20 mouse cellular contexts compared by ENCODE assay signal in the genomic region with DNA sequence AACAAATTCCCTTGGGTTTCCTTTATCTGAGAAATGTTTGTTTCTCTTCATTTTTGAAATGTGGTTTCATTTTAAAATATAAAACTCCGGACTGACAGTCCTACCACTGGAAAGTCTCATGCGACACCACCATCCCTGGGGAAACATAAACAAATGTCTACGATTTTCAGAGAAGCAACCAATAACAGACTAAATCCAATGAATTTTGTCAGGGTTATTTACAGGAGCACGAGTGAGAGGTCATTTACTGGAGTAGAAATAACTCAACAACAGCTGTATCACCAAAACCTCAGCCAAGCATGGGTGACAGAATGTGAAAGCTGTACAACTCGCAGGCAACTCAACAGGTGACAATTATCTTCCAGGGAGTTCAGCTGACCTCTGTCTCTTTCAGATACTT.
A peak's percentile ranks its signal among the peaks of the same experiment; 100 is the strongest.
DNase-seq lines count a peak whose midpoint lies in the region; ATAC-seq and TF ChIP-seq lines count a peak whose summit lies in the region.
"Had no signal": no experiment of that assay in that cellular context is flagged by ENCODE, and none has a peak within 500 bp of the region (broad histone marks: within the 10 kb centered on the region; RNA-seq: fewer than 3 reads in every experiment).

No protein-coding gene starts in this region.

- H3K36me3 ChIP-seq in heart, embryonic 11.5 days (ENCODE audit: control insufficient read depth, insufficient read depth, low read length) = no peaks in the 10 kb centered on the region
- H3K36me3 ChIP-seq in kidney, postnatal 0 days (ENCODE audit: insufficient read depth, low read length) = no peaks in the 10 kb centered on the region
- no peaks in the 10 kb centered on the region for H3K36me3 ChIP-seq in kidney, embryonic 15.5 days
- H3K36me3 ChIP-seq in lung, embryonic 15.5 days = no peaks in the 10 kb centered on the region
- no peaks in the 10 kb centered on the region for H3K36me3 ChIP-seq in limb, embryonic 10.5 days
- H3K36me3 ChIP-seq: heart, embryonic 12.5 days; hindbrain, embryonic 13.5 days; limb, embryonic 15.5 days; midbrain, embryonic 10.5 days had no signal

- no peak overlapping the region for H3K4me3 ChIP-seq in heart, embryonic 11.5 days (ENCODE audit: low read depth, low read length)
- no peak overlapping the region for H3K4me3 ChIP-seq in kidney, postnatal 0 days (replicated peaks; ENCODE audit: low read depth, low read length)
- H3K4me3 ChIP-seq in kidney, embryonic 15.5 days (replicated peaks) = no peak overlapping the region
- no peak overlapping the region for H3K4me3 ChIP-seq in lung, embryonic 15.5 days
- no peak overlapping the region for H3K4me3 ChIP-seq in limb, embryonic 10.5 days
- H3K4me3 ChIP-seq: heart, embryonic 12.5 days; hindbrain, embryonic 13.5 days; limb, embryonic 15.5 days; midbrain, embryonic 10.5 days had no signal

- H3K4me1 ChIP-seq in heart, embryonic 11.5 days (ENCODE audit: control insufficient read depth, insufficient read depth, low read length) = no peaks in the 10 kb centered on the region
- H3K4me1 ChIP-seq in kidney, postnatal 0 days (replicated peaks; ENCODE audit: insufficient read depth, low read length) = no peaks in the 10 kb centered on the region
- H3K4me1 ChIP-seq in kidney, embryonic 15.5 days = 0 out of 2 replicates have a peak, but pooled peaks cover 2% of the 10 kb centered on the region
- H3K4me1 ChIP-seq in lung, embryonic 15.5 days = peaks cover 14% of the 10 kb centered on the region
- H3K4me1 ChIP-seq in limb, embryonic 10.5 days = 0 out of 2 replicates have a peak, but pooled peaks cover 3% of the 10 kb centered on the region
- H3K4me1 ChIP-seq: heart, embryonic 12.5 days; midbrain, embryonic 10.5 days had no signal

- TF ChIP-seq CTCF in kidney, postnatal 0 days (IDR thresholded peaks at IDR 0.05; ENCODE audit: low read depth) = no peak

- H3K9me3 ChIP-seq in heart, embryonic 11.5 days (replicated peaks; ENCODE audit: control insufficient read depth, low read length) = no peaks in the 10 kb centered on the region
- H3K9me3 ChIP-seq in kidney, postnatal 0 days (replicated peaks; ENCODE audit: low read length) = no peaks in the 10 kb centered on the region
- no peaks in the 10 kb centered on the region for H3K9me3 ChIP-seq in kidney, embryonic 15.5 days (replicated peaks)
- H3K9me3 ChIP-seq in lung, embryonic 15.5 days = no peaks in the 10 kb centered on the region
- H3K9me3 ChIP-seq in limb, embryonic 10.5 days (replicated peaks) = no peaks in the 10 kb centered on the region
- H3K9me3 ChIP-seq: heart, embryonic 12.5 days; hindbrain, embryonic 13.5 days; limb, embryonic 15.5 days; midbrain, embryonic 10.5 days had no signal

- peak; percentile 89 for DNase-seq in heart, adult 11 months
- DNase-seq in kidney, postnatal 0 days (ENCODE audit: low spot score) = peak; percentile 70
- DNase-seq in lung, postnatal 4 days = peak; percentile 30 to 36
- DNase-seq in limb, embryonic 10.5 days (ENCODE audit: low spot score) = no peak
- no peak for DNase-seq in right cerebral cortex, postnatal 4 days
- DNase-seq: adrenal gland, postnatal 10 days; cerebellum, adult 9-11 months; gastrocnemius, postnatal 25 days had no signal

- H3K27ac ChIP-seq in heart, embryonic 11.5 days (ENCODE audit: low read depth, low read length) = no peak overlapping the region
- no peak overlapping the region for H3K27ac ChIP-seq in kidney, postnatal 0 days
- H3K27ac ChIP-seq in kidney, embryonic 15.5 days = no peak overlapping the region
- H3K27ac ChIP-seq in lung, embryonic 15.5 days = no peak overlapping the region
- no peak overlapping the region for H3K27ac ChIP-seq in limb, embryonic 10.5 days
- H3K27ac ChIP-seq: hindbrain, embryonic 13.5 days; limb, embryonic 15.5 days; macrophage; midbrain, embryonic 10.5 days had no signal

- no peak for ATAC-seq in heart, embryonic 11.5 days (replicated peaks; ENCODE audit: insufficient number of reproducible peaks, low FRiP score, low TSS enrichment)
- no peak for ATAC-seq in kidney, postnatal 0 days (replicated peaks; ENCODE audit: low FRiP score, low read depth)
- ATAC-seq in kidney, embryonic 15.5 days (replicated peaks; ENCODE audit: low FRiP score) = no peak
- peak; percentile 89; the same call in 1 of the 2 replicates for ATAC-seq in lung, embryonic 15.5 days (ENCODE audit: borderline replicate concordance, extremely low read depth, low FRiP score, low TSS enrichment)
- ATAC-seq: CD4-positive, CD25-positive, alpha-beta regulatory T cell, adult 4 months; forebrain, embryonic 14.5 days; inflammation-experienced regulatory T-cells, adult 6 months; Patski had no signal

- no peak overlapping the region for H3K4me2 ChIP-seq in heart, embryonic 11.5 days
- H3K4me2 ChIP-seq in kidney, postnatal 0 days (ENCODE audit: low read length) = no peak overlapping the region
- H3K4me2 ChIP-seq in kidney, embryonic 15.5 days = no peak overlapping the region
- H3K4me2 ChIP-seq in lung, embryonic 15.5 days = no peak overlapping the region
- H3K4me2 ChIP-seq: heart, embryonic 12.5 days; hindbrain, embryonic 13.5 days; limb, embryonic 15.5 days had no signal

- 65% methylated on average over 5 of the region's 5 CpGs for WGBS in heart, embryonic 11.5 days (ENCODE audit: insufficient replicate concordance)
- 33% methylated on average over 5 of the region's 5 CpGs for WGBS in kidney, postnatal 0 days
- WGBS in kidney, embryonic 15.5 days = 39% methylated on average over 5 of the region's 5 CpGs
- WGBS in lung, embryonic 15.5 days = 36% methylated on average over 5 of the region's 5 CpGs
- 78% methylated on average over 5 of the region's 5 CpGs for WGBS in limb, embryonic 10.5 days

- no peaks in the 10 kb centered on the region for H3K27me3 ChIP-seq in heart, embryonic 11.5 days (ENCODE audit: control insufficient read depth, insufficient read depth, low read length)
- H3K27me3 ChIP-seq in kidney, postnatal 0 days (ENCODE audit: insufficient read depth, low read length) = no peaks in the 10 kb centered on the region
- no peaks in the 10 kb centered on the region for H3K27me3 ChIP-seq in kidney, embryonic 15.5 days
- no peaks in the 10 kb centered on the region for H3K27me3 ChIP-seq in lung, embryonic 15.5 days
- H3K27me3 ChIP-seq in limb, embryonic 10.5 days (ENCODE audit: low read depth, poor library complexity, severe bottlenecking) = no peaks in the 10 kb centered on the region
- H3K27me3 ChIP-seq: heart, embryonic 12.5 days; hindbrain, embryonic 13.5 days; limb, embryonic 15.5 days; Patski had no signal

- H3K9ac ChIP-seq in heart, embryonic 11.5 days (ENCODE audit: low read depth, low read length) = no peak overlapping the region
- no peak overlapping the region for H3K9ac ChIP-seq in kidney, postnatal 0 days (ENCODE audit: low read depth, low read length)
- H3K9ac ChIP-seq in kidney, embryonic 15.5 days = no peak overlapping the region
- H3K9ac ChIP-seq in lung, embryonic 15.5 days = no peak overlapping the region
- H3K9ac ChIP-seq: heart, embryonic 12.5 days; hindbrain, embryonic 13.5 days; limb, embryonic 15.5 days had no signal

Comparison
In these comparisons a context has a peak if more than half of its experiments do, and no peak if none do; other contexts are left out.
1. DNase-seq: peak in heart, adult 11 months (single experiment), kidney, postnatal 0 days (single experiment) and lung, postnatal 4 days (2 of 2); none in limb, embryonic 10.5 days (single experiment) and right cerebral cortex, postnatal 4 days (single experiment).